Mouse (Mus musculus) R1 (cell line): ENCODE measurements around the gene Add1.

ENCODE experiments used
- DNase-seq: peaks from one replicate; pipeline ENCODE4 v3.0.0-alpha.2; 2018; ENCODE audit warnings: low read depth, low spot score

The Add1 gene

GRCm38 (mm10) chr5:34607100-34607880 lies 33.8 kb downstream of the Add1 start:
- no peak for DNase-seq

GRCm38 (mm10) chr5:34608226-34608625 lies 34.8 kb downstream of the Add1 start:
- no peak for DNase-seq

- DNase-seq = no peak
Measured at GRCm38 (mm10) chr5:34609966-34610365, 36.5 kb downstream of the Add1 start.

- no peak for DNase-seq
Measured at GRCm38 (mm10) chr5:34632996-34633395, 59.5 kb downstream of the Add1 start.

GRCm38 (mm10) chr5:34633641-34634040 lies 60.2 kb downstream of the Add1 start:
- peak; percentile 93 for DNase-seq

GRCm38 (mm10) chr5:34634746-34635400 lies 61.4 kb downstream of the Add1 start:
- DNase-seq = no peak

- DNase-seq = no peak
Measured at GRCm38 (mm10) chr5:34635665-34636192, 62.3 kb downstream of the Add1 start.

- peak; percentile 96 for DNase-seq
Measured at GRCm38 (mm10) chr5:34636481-34637287, 63.2 kb downstream of the Add1 start, which contains the start of gene Mfsd10. Gene Mfsd10, minus strand, starts transcription at chr5:34637212.

- DNase-seq = no peak
Measured at GRCm38 (mm10) chr5:34637591-34638156, 64.2 kb downstream of the Add1 start.

- no peak for DNase-seq
Measured at GRCm38 (mm10) chr5:34641991-34642390, 68.5 kb downstream of the Add1 start.

GRCm38 (mm10) chr5:34642932-34643331 lies 69.5 kb downstream of the Add1 start:
- peak; percentile 80 for DNase-seq

- DNase-seq = peak; percentile 84
Measured at GRCm38 (mm10) chr5:34647581-34647980, 74.1 kb downstream of the Add1 start.

GRCm38 (mm10) chr5:34652961-34653360 lies 79.5 kb downstream of the Add1 start:
- DNase-seq = no peak

- no peak for DNase-seq
Measured at GRCm38 (mm10) chr5:34654881-34655280, 81.4 kb downstream of the Add1 start.

GRCm38 (mm10) chr5:34657556-34657955 lies 84.1 kb downstream of the Add1 start:
- no peak for DNase-seq

GRCm38 (mm10) chr5:34659686-34660590 lies 86.5 kb downstream of the Add1 start, which contains the start of the genes Nop14 and Grk4:
Gene Nop14, minus strand, starts transcription at chr5:34660148.
Gene Grk4, plus strand, starts transcription at chr5:34660379.
- peak; percentile 100 for DNase-seq

- DNase-seq = peak; percentile 72
Measured at GRCm38 (mm10) chr5:34660591-34661130, 87.2 kb downstream of the Add1 start.

GRCm38 (mm10) chr5:34661909-34662308 lies 88.4 kb downstream of the Add1 start:
- DNase-seq = no peak

GRCm38 (mm10) chr5:34663231-34663630 lies 89.8 kb downstream of the Add1 start:
- no peak for DNase-seq

GRCm38 (mm10) chr5:34669493-34669892 lies 96.0 kb downstream of the Add1 start:
- DNase-seq = peak; percentile 61
